Mouse (Mus musculus): ENCODE results near the gene Dnaja3. TPM values are rescaled to one million over a fixed set of nuclear protein-coding genes. Genes with fewer than 3 reads are reported as not detected.

The Dnaja3 gene
- polyA plus RNA-seq, 1 experiment from 2014 or later, result 66.5 TPM

DNA sequence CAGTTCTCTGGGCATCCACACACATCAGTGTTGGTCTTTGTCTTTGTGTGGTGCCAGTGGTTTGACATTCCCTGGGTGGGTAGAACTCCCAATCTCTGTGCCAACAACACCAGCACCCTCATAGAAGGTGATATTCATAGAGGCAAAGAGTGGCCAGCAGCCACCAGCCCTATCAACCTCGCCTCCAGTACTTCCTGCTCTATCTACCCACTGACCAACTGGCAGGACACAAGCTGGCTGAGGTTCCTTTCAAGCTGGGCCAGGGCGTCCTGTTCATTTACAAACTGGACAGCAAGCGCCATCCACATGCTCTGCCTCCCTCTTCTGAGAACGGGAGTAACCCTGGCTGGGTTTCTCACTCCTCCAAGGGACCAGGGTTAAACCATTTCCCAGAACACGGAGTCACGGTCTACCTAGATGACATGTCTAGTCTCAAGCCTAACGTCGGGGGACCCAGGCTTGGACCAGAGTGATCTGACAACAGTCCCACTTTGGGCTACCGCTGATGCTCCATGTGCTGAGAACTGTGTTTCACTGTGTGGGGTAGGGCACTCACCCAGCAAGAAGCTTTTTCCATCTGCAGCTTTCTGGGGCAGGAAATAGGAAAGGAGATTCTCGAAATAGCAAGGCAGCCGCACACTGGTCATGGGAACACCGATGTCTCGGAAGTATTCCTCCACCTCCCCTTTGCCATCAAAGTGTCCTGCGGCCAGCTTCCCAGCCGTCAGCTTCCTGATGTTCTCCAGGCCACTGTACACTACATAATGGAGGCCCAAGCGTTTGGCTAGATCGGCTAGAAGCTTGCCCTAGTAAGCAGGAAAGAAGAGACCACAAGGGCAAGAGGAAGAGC is 74.3 kb downstream of the Dnaja3 start:
- WGBS, result 85% methylated on average over 17 of the region's 17 CpGs
- H3K27ac ChIP-seq, result no peak overlapping the region
- H3K4me3 ChIP-seq, result no peak overlapping the region
- H3K36me3 ChIP-seq, result peaks cover 45% of the 10 kb centered on the region
- H3K27me3 ChIP-seq, result no peaks in the 10 kb centered on the region
- H3K9me3 ChIP-seq, result no peaks in the 10 kb centered on the region
- H3K9ac ChIP-seq, result no peak overlapping the region
- H3K4me1 ChIP-seq, result peaks cover 8% of the 10 kb centered on the region; the same call in 1 of the 2 replicates
- ATAC-seq (ENCODE audit: borderline replicate concordance, extremely low read depth, low FRiP score, low TSS enrichment), result no peak
- no peak overlapping the region for H3K4me2 ChIP-seq

DNA sequence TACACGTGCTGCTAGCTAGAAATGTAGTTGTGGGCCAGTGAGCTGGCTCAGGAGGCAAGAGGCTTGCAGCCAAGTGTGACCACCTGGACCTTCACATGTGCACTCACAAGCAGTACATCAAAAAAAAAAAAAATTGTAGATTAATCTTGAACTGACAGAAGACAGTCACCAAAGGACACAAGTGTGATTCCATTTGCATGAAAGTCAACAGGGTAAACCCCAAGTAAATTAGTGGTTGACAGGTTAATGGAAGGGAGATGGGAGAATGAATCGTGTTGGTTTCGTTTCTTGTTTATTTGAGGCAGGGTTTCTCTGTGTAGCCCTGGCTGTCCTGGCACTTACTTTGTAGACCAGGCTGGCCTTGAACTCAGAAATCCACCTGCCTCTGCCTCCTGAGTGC is 78.1 kb downstream of the Dnaja3 start:
- H3K27ac ChIP-seq, result no peak overlapping the region
- H3K4me3 ChIP-seq, result peak overlapping the region; percentile 60
- no peaks in the 10 kb centered on the region for H3K9me3 ChIP-seq
- ATAC-seq (ENCODE audit: borderline replicate concordance, extremely low read depth, low FRiP score, low TSS enrichment), result no peak
- H3K27me3 ChIP-seq, result no peaks in the 10 kb centered on the region
- H3K4me2 ChIP-seq, result peak overlapping the region; percentile 79
- WGBS, result 54% methylated on average over 3 of the region's 3 CpGs
- H3K9ac ChIP-seq, result no peak overlapping the region
- H3K4me1 ChIP-seq, result peaks cover 10% of the 10 kb centered on the region
- peaks cover 21% of the 10 kb centered on the region for H3K36me3 ChIP-seq

DNA sequence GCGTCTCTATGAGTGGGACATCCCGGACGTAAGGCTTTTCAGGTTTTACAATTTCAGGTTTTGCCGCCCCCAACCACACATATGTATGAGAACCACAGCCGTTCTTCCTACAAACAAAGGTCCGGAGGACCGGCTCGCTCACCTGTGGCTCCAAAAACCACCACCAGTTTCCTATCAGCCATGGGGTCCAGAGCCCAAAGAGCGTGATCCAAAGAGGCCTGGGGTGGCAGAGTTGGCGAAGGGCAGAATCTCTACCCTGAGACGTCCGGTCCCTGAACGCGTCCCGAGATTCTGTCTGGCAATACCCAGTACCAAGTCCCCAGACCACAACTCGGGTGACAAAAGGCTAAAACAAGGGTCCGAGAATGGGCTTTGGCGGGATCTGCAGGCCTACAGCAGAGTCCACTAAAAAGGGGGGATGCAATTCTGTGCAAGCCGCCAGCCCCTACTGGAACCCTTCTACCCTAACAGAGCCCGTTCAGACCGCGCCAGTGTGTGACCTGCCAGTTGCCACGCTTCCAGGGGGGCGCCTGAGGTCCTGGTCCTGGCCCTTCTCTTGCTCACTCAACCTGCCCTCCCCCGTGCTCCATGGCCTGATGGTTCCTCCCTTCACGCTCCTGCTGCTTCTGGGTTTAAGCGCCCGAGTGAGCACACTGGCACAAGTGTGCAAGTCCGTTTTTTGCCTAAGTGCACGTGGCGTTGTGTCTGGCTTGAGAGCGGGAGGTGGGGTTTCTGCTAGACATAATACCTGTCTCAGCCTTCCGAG is 79.1 kb downstream of the Dnaja3 start, which contains the start of gene Nmral1:
Gene Nmral1, minus strand, starts transcription at position 604 of the 766 bp plus-strand sequence.
- ATAC-seq (ENCODE audit: borderline replicate concordance, extremely low read depth, low FRiP score, low TSS enrichment), result peak; percentile 89
- peak within 1 kb of the TSS; percentile 63 for H3K27ac ChIP-seq
- WGBS, result 11% methylated on average over 33 of the region's 33 CpGs
- H3K4me3 ChIP-seq, result peak within 1 kb of the TSS; percentile 60
- peak within 1 kb of the TSS; percentile 64 for H3K9ac ChIP-seq
- no peaks in the 10 kb centered on the region for H3K27me3 ChIP-seq
- H3K36me3 ChIP-seq, result peaks cover 17% of the 10 kb centered on the region
- H3K9me3 ChIP-seq, result no peaks in the 10 kb centered on the region
- peak within 1 kb of the TSS; percentile 79 for H3K4me2 ChIP-seq
- peaks cover 10% of the 10 kb centered on the region for H3K4me1 ChIP-seq

DNA sequence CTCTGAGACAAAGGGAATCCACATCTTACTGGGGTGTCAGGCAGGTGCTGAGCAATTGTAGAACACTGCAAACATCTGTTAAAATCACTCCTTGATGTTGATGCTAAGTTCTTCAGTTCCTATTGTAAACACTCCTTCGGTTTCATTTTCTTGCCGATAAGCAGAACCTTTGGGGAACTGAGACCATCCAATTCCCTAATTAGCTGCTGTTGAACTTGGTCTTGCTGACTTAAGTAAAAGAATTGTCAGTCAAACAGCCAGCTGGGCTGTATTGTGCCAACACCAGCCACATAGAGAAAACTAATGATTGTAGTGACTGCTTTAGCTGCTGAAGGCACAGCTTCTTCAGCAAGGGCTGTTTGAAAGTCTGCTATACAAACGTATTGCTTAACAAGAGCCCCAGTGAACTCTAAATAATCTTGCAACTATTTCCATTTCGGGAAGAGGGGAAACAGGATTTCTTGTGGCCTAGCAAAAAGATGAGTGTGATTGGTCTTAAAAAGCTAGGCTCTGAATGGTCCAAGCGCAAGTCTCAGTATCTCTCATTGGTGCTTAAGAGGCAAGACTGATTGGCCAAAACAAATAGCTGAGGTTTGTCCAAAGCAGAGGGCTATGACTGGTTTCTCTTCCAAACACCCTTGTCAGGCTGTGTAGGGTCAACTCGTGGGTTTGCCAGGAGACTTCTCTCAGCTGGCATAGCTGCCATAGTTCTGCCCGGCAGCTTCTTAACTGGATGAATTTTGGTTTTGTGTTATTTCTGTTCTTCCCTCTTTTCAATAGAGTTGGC is 82.5 kb downstream of the Dnaja3 start:
- ATAC-seq (ENCODE audit: borderline replicate concordance, extremely low read depth, low FRiP score, low TSS enrichment), result no peak
- Histone ChIP-seq H3K27me3 (no peaks in the 10 kb centered on the region), H3K9me3 (no peaks in the 10 kb centered on the region), H3K27ac (peak overlapping the region; percentile 11; the same call in 1 of the 2 replicates), H3K4me3 (no peak overlapping the region), H3K4me2 (no peak overlapping the region), H3K4me1 (peaks cover 15% of the 10 kb centered on the region), H3K9ac (no peak overlapping the region), H3K36me3 (no peaks in the 10 kb centered on the region)
- 49% methylated on average over 7 of the region's 7 CpGs for WGBS

DNA sequence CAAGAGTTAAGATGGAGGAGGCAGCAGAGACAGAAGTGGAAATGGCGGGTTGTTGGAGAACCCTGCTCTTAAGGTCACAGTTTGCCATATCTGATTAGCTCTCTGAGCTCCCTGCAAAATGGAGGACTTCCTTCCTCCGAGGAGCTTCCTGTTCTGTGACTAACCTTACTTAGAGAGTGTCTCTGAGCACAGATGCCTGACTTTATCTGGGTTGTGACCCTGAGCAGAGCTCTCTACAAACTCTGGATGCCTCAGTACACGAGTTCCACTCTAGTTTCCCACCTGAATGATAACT is 83.1 kb downstream of the Dnaja3 start:
- Histone ChIP-seq H3K27ac (peak overlapping the region; percentile 11; the same call in 1 of the 2 replicates), H3K27me3 (no peaks in the 10 kb centered on the region), H3K36me3 (no peaks in the 10 kb centered on the region), H3K9ac (no peak overlapping the region), H3K4me1 (peaks cover 16% of the 10 kb centered on the region), H3K4me2 (no peak overlapping the region), H3K9me3 (no peaks in the 10 kb centered on the region), H3K4me3 (no peak overlapping the region)
- 46% methylated on average over 3 of the region's 3 CpGs for WGBS
- ATAC-seq (ENCODE audit: borderline replicate concordance, extremely low read depth, low FRiP score, low TSS enrichment), result no peak

- no peak overlapping the region for H3K4me2 ChIP-seq
- 68% methylated on average over 4 of the region's 4 CpGs for whole genome bisulfite sequencing
- no peak overlapping the region for H3K9ac ChIP-seq
Observed at GRCm38 (mm10) chr16:4725266-4725665, 85.5 kb downstream of the Dnaja3 start.

GRCm38 (mm10) chr16:4725780-4726527 is 86.2 kb downstream of the Dnaja3 start, which contains the start of gene Hmox2:
Gene Hmox2, plus strand, starts transcription at chr16:4726361.
- no peaks in the 10 kb centered on the region for H3K36me3 ChIP-seq
- H3K9ac ChIP-seq, result peak within 1 kb of the TSS; percentile 86
- H3K4me2 ChIP-seq, result peak within 1 kb of the TSS; percentile 65
- H3K27ac ChIP-seq, result peak within 1 kb of the TSS; percentile 82
- peak within 1 kb of the TSS; percentile 92 for H3K4me3 ChIP-seq
- WGBS, result 5% methylated on average over 34 of the region's 35 CpGs
- H3K4me1 ChIP-seq, result peaks cover 14% of the 10 kb centered on the region
- ATAC-seq (ENCODE audit: borderline replicate concordance, extremely low read depth, low FRiP score, low TSS enrichment), result peak; percentile 96
- no peaks in the 10 kb centered on the region for H3K9me3 ChIP-seq
- H3K27me3 ChIP-seq, result no peaks in the 10 kb centered on the region

More at GRCm38 (mm10) chr16:4725266-4725665, 85.5 kb downstream of the Dnaja3 start:
- Histone ChIP-seq H3K36me3 (no peaks in the 10 kb centered on the region), H3K9me3 (no peaks in the 10 kb centered on the region), H3K27me3 (no peaks in the 10 kb centered on the region), H3K4me1 (peaks cover 14% of the 10 kb centered on the region), H3K27ac (no peak overlapping the region), H3K4me3 (no peak overlapping the region)
- no peak for ATAC-seq (ENCODE audit: borderline replicate concordance, extremely low read depth, low FRiP score, low TSS enrichment)

DNA sequence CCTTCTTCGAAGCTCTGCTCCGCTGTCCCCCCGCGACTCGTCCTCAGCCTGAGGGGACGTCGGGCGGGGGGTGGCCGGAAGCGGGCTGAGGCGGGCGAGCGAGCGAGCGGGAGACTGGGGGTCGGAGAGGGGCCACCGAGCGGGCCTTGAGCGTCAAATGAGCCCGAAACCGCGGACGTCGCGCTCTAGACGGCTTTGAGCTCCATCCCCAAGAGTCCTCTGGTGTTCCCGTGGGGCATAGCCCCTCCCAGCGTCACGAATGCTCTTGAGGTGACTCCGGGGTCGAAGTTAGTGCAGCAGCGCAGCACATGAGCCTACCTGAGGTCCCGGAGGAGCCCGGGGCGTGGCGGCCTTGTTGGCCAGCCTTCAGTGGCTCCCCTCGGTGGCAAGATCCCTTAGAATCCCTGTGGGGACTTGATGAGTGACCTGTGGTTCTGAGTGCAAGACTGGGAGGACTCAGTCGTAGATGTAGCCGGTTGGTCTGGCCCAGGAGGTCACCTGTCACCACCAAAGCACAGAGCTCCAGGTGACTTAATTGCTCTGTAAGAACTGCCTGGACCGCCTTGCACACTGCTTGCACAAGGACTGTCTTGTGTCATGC is 86.8 kb downstream of the Dnaja3 start:
- peak; percentile 67; the same call in 1 of the 2 replicates for ATAC-seq (ENCODE audit: borderline replicate concordance, extremely low read depth, low FRiP score, low TSS enrichment)
- peaks cover 14% of the 10 kb centered on the region for H3K4me1 ChIP-seq

DNA sequence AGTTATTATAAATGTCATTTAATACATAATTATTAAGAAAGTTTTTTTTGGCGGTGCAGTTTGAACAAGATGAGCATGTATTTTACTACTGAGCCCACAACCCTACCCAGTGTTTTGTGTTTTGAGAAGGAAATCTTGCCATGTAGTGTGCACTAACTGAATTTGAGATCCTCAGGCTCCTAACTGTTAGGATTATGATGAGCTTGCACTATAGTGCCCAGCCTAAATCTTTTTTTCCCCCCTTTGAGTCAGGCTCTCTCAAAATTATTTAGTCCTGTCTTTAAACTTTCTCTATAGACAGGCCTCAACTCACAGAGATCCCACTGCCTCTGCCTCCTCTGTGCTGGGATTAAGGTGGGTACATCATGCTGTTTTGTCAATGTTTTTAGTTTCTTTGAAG is 87.7 kb downstream of the Dnaja3 start:
- H3K9me3 ChIP-seq, result no peaks in the 10 kb centered on the region
- WGBS, result 84% methylated on average over 1 of the region's 1 CpGs
- no peak for ATAC-seq (ENCODE audit: borderline replicate concordance, extremely low read depth, low FRiP score, low TSS enrichment)
- H3K4me1 ChIP-seq, result peaks cover 14% of the 10 kb centered on the region
- H3K9ac ChIP-seq, result peak overlapping the region; percentile 13; the same call in 1 of the 2 replicates
- peak overlapping the region; percentile 65 for H3K4me2 ChIP-seq
- H3K4me3 ChIP-seq, result peak overlapping the region; percentile 92; the same call in 1 of the 2 replicates
- no peaks in the 10 kb centered on the region for H3K36me3 ChIP-seq
- H3K27ac ChIP-seq, result no peak overlapping the region
- no peaks in the 10 kb centered on the region for H3K27me3 ChIP-seq

More for the DNA sequence above, 86.8 kb downstream of the Dnaja3 start:
- H3K36me3 ChIP-seq, result no peaks in the 10 kb centered on the region
- no peaks in the 10 kb centered on the region for H3K27me3 ChIP-seq
- peak overlapping the region; percentile 65 for H3K4me2 ChIP-seq
- peak overlapping the region; percentile 86 for H3K9ac ChIP-seq
- no peaks in the 10 kb centered on the region for H3K9me3 ChIP-seq
- H3K4me3 ChIP-seq, result peak overlapping the region; percentile 92
- WGBS, result 1% methylated on average over 40 of the region's 40 CpGs
- H3K27ac ChIP-seq, result peak overlapping the region; percentile 82

DNA sequence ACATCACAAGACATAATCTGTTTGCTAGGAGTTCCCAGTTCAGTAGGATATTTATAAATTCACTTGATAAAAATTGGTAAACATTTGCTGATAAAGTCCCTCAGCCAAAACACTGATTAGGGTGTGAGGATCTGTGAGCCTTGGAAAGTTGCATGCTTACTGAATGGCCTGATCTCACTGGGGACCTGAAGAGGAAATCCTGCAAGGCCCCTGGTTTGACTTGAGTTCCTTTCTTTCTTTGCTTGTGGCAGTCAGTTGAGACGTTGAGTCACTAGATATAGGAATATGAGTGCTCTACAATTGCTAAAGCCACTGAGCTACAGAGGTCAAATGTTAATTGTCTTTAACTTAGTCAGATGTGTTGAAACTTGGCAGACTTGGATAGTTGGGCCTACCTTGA is 88.2 kb downstream of the Dnaja3 start:
- Histone ChIP-seq H3K4me3 (peak overlapping the region; percentile 92; the same call in 1 of the 2 replicates), H3K4me2 (peak overlapping the region; percentile 65), H3K4me1 (peaks cover 14% of the 10 kb centered on the region), H3K36me3 (no peaks in the 10 kb centered on the region), H3K9ac (peak overlapping the region; percentile 13; the same call in 1 of the 2 replicates), H3K27ac (no peak overlapping the region), H3K9me3 (no peaks in the 10 kb centered on the region), H3K27me3 (no peaks in the 10 kb centered on the region)
- ATAC-seq (ENCODE audit: borderline replicate concordance, extremely low read depth, low FRiP score, low TSS enrichment), result no peak
- 16% methylated on average over 1 of the region's 1 CpGs for WGBS
